Mouse (Mus musculus) gastrocnemius, postnatal 4 days (tissue): Measurements from ENCODE around the gene Tmpo. TPM values are rescaled to one million over a fixed set of nuclear protein-coding genes. Genes with fewer than 3 reads are reported as not detected.

ENCODE experiments used
- DNase-seq, 2 experiments: peaks; one replicate each; pipeline ENCODE4 v3.0.0; 2021 to 2022; ENCODE audit warnings: low spot score in 2 of 2, mixed read lengths in 2 of 2
- total RNA-seq, 2 experiments: library from RNA; stranded (reverse); gene quantifications; 2 replicates each; pipeline ENCODE4 v1.2.3; 2021

Tmpo gene
- total RNA-seq, 2 experiments from 2014 or later, result 170 to 177 TPM

- no peak for DNase-seq
Measured at GRCm38 (mm10) chr10:91162077-91162476, 19.0 kb downstream of the Tmpo start.

DNA sequence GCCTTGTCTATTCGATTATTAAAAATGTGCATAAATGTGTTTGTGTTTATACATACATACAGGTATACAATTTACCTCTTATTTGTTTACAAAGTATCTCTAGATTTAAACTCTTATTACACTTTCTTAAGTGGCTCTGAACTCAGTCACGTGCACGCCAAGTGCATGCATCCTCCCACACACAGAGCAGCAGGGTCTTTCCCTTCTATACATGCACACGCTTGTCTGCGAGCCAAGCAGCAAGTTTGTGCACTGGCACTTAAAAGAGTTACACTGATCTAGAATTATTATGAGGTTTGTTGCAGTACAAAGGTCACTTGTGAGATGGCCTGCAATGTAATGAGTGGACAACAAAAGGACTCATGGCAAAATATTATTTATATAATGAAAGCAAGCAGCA is 20.1 kb downstream of the Tmpo start:
- DNase-seq, result no peak

GRCm38 (mm10) chr10:91158442-91158841 is 22.7 kb downstream of the Tmpo start:
- DNase-seq, result no peak

DNA sequence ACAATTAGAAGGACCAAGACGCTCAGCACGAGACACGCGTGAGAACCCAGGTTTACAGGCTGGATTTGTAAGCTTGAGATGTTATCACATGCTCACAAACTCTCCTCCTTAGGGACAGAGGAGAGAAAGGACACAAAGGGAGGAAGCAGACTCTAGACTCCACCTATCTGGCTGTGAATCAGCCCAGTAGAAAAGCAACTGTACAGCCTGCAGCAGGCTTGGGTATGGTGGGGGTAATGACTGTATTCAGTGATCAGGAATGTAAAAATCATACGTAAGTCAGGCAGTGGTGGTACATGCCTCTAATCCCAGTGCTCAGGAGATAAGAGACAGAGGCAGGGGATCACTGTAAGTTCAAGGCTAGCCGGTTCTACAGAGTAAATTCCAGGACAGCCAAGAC is 24.8 kb downstream of the Tmpo start:
- no peak for DNase-seq

DNA sequence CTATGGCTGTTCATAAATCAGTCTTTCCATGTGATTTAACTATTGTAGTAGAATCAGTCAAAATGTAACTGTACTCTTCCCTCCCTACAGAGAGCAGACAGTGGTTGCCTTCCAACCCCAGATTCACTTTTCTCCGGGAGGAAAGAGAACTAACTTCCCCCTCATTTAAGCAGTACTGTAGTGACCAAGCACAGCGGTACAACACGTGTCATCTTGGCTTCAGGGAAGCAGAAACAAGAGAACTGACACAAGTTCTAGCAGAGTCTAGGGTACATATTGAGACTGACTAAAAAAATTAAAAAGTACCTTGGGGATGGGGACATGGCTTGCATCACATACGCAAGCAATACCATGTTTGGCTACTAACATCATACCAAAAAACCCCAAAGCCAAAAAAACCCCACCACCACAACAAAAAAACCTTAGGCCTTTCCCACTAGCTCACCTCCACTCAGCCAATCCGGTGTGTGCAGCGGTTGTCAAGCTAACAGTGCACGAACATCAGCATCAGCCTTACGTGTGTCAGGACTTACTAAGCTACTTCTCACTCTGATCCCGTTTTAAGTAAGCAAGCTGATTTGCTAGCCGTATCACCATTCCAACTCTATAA is 27.1 kb downstream of the Tmpo start:
- DNase-seq, result no peak

DNA sequence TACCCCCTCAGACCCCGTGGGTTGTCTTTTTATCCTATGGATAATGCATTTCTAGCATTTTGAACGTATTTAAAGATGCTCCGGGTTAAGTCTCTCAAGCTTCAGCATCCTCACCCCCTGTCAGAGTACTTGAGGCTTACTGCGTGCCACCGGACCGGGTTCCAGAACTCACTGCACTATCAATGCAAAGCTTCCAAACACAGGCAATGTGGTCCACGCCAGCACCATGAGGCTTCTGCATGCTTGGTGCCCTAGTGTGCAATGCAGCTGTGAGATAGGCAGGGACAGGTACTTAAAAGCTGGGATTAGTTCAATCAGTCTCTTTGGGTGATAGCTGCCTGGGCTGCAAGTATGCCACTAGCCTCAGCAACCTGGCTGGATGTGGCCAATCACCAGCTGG is 35.7 kb downstream of the Tmpo start:
- DNase-seq, result no peak

DNA sequence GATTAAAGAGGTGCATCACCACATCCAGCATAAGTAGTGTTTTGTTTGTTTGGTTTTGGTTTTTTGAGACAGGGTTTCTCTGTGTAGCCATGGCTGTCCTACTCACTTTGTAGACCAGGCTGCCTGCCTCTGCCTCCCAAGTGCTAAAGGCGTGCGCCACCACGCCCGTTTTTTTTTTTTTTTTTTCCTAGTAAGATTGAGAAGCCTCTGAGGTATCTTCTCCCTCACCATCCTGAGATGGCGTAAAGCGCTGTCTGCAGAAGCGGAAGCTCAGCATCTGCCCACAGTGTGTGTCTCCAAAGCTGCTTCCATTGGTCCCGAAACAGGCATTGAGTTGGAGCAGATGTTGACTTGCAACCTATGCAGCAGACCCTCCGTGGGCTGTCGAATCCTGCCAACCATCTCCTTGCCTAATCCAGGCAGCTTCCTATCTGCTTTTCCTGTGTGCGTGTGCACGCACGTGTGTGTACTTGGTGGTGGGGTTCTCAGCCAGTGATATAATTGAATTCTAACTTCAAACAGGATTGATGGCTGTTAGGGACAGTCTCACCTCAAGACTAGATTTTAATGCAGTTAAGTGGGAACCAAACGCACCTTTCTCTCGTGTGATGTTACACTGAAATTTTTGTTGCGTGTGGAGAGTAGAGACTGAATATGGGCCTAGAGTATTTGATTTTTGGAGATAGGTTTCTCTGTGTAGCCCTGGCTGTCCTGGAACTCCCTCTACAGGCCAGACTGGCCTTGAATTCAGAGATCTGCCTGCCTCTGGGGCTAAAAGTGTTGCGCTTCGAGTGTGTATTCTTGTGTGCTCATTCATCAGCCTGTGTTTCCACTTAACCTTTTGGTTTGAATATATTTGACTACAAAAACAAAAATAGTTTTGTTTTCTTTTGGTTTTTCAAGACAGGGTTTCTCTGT is 37.5 kb downstream of the Tmpo start:
- DNase-seq, result no peak

- no peak for DNase-seq
Measured at GRCm38 (mm10) chr10:91142654-91143191, 38.4 kb downstream of the Tmpo start.

GRCm38 (mm10) chr10:91141564-91141963 is 39.6 kb downstream of the Tmpo start:
- no peak for DNase-seq

DNA sequence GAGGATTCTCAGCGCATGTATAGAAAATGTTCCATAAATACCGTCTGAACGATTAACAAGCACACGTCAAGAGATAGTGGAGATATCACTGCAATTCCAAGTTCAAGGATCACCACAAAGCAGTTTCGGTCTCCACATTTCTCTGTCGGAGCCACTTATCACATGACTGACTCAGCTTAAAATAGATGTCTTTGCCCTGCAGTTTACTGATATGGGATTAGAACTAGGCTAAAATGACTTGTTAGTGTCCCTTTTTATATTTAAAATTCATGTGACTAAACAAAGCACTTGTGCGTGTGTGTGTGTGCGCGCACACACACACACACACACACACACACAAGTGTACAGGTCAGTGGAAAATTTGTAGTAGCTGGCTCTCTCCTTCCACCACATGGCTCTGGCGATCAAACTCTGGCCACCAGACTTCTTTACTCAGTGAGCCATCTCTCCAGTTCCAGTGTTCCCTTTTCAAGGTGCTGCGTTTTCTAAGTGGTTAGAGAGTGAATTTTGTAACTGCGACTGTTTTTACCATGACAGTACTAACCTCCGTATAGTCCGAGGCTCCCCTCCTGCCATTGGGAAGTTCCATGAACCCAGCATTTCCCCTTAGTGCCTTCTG is 41.9 kb downstream of the Tmpo start:
- no peak for DNase-seq

DNA sequence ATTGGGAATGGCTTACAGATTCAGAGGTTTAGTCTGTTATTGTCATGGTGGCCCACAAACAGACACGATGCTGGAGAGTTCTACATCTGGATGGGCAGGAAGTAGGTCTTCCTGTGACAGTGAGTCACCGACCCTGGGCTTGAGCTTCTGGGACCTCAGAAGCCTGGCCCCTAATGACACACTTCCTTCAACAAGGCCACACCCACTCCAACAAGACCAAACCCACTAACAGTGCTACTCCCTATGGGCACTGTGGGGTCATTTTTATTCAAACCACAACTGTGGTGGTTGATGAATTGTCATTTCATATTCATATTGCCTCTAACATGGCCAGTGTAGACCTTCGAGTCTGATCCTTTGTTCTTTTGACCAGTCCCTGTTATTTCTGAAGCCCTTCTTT is 42.8 kb downstream of the Tmpo start:
- no peak for DNase-seq

DNA sequence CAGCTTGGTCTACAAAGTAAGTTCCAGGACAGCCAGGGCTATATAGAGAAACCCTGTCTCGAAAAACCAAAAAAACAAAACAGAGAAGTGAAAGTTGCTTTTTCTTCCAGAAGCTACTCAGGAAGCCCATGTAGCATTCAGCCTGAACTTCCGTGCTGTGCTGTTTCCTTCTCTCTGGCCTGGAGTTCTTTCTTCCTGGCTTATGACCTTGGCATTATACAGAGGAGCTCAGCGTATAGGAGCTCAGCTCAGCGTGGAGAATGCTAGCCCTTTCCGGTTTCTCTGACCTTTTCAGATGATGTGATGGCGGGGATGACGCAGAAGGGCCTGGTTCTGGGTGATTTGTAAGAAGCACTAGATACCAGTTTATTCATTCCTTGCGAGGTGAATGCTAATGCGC is 43.7 kb downstream of the Tmpo start:
- DNase-seq, result no peak

GRCm38 (mm10) chr10:91135302-91135972 is 45.7 kb downstream of the Tmpo start:
- no peak for DNase-seq

- DNase-seq, result no peak
Measured at GRCm38 (mm10) chr10:91131565-91131964, 49.5 kb downstream of the Tmpo start.

GRCm38 (mm10) chr10:91130792-91131191 is 50.3 kb downstream of the Tmpo start:
- no peak for DNase-seq

DNA sequence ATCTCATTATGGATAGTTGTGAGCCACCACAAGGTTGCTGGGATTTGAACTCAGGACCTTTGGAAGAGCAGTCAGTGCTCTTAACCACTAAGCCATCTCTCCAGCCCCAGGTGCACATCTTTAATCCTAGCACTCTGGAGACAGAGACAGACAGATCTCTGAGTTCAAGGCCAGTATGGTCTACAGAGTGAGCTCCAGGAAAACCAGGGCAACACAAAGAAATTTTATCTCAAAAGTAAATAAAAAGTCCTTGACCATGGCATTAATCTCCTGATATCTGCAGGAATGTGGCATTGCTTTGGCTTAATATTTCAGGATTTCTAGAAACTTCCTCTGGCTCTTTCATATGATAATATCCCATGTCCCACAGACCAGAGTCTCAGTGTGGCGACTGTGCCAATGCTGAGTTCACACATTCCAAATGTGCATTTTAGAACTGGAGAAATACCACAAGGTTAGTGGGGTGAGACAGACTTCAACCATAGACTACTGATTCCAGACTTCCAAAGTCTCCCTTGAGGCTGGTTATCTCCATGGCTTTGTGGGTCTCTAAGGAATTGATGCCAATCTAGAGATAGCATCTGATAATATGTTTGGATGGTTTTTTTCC is 52.5 kb downstream of the Tmpo start:
- DNase-seq, result no peak

DNA sequence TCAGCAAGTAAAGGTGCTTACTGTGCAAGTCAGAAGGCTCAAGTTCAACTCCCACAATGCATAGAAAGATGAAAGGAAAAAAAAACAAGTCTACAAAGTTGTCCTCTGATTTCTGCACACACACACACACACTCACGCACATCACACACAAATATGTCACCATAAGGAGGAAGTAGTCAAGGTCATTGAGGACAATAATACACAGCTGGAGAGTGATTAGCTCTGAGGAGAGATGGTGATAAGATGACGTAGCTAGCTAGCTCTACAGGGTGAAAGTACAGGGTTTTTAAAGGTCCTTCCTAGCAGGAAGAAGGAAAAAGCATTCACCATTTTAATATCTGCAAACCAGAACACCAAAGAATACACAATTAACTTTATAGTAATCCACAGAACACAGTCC is 53.7 kb downstream of the Tmpo start:
- no peak for DNase-seq

DNA sequence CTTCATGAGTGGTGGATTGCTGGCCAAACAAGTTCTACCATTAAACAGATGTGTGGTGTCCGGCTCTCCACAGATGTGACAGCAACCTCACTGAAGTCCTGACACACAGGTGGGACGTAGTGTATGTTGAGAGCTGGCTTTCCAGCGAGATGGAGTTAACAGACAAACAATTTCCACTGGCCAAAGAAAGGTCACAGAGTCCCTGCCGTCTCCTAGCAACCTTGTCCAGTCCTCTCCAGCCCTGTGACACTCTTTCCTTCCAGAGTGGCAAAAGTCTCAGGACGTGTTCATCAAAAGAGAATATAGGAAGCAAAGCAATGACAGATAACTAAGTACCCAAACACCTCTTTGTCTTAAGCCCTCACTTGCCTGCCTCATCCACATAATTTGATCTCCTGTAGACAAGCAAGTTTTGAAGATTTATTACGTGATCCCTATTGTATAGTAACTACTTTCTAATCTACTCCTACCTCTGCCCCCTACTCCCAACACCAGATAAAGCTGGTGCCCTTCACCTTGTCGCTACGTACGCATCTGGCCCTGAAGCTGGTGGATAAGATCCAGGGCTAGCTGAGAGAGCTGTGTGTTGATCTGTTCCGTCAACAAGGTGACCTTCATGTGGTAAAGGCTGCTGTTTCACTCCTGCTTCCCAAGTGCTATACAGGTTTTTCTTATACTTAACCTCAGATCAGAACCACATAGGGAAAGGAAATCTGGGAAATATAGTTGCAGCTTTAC is 54.3 kb downstream of the Tmpo start:
- no peak for DNase-seq

DNA sequence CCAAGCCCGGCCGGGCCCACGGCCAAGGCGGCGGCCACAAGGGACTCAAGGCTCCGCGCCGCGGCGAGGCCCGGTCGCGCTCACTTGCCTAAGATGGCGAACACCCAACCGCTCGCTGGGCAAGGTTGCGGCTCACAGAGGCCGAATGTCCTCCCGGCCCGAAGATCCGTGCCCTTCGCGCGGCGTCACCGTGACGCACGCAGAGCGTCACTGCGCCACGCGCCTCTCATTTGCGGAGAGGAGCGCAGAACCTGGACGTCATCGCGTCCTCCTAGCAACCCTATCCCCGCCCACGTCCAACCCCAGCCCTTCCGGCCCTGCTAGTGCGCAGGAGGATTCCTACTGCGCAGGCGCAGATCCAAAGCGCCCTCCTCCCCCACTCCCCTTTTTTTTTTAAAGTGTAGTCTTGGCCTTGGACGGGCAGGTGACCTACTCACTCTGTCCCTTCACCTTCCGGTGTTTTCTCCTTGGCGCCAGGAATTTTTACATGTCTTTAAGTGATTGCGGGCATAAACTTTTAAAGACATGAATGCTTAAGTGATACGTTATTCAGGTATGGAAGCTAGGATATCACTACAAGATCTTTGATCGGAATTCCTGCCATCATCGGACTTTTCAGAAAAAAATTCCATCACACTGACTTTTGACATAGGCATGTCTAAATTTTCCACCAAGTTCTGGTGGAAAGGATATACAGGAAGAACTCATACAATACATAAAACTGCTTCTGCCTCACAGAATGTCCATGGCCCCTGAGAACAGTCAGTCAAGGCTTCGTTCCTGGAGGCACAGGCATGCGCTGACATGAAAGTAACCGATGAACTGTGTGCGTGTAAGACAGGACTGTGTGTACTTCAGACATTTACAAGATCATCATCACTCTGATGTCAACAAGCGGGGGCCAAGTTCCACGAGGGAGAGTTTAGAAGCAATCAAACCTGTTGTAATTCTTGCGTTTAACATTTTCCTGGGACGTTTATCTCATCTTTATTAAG is 57.0 kb downstream of the Tmpo start, which contains the start of gene Slc25a3:
TSS of gene Slc25a3 (minus strand) at position 232 of the 995 bp plus-strand sequence.
- DNase-seq, result peak; percentile 96 to 98
